17 mouse cellular contexts compared by ENCODE assay signal in genomic region chr11:120693461-120693860, GRCm38 (mm10). TPM values are rescaled to one million over a fixed set of nuclear protein-coding genes. Genes with fewer than 3 reads are reported as not detected.
A peak's percentile ranks its signal among the peaks of the same experiment; 100 is the strongest.
DNase-seq lines count a peak whose midpoint lies in the region; ATAC-seq and TF ChIP-seq lines count a peak whose summit lies in the region.
"Had no signal": no experiment of that assay in that cellular context is flagged by ENCODE, and none has a peak within 500 bp of the region (broad histone marks: within the 10 kb centered on the region; RNA-seq: fewer than 3 reads in every experiment).

No protein-coding gene starts in this region.

- no peak for ATAC-seq in kidney, embryonic 16.5 days (ENCODE audit: low FRiP score, low TSS enrichment)
- ATAC-seq in kidney, postnatal 0 days (replicated peaks; ENCODE audit: low FRiP score, low read depth), result no peak
- ATAC-seq in liver, embryonic 12.5 days, result no peak
- ATAC-seq: activated CD4-positive, CD25-positive, alpha-beta regulatory T cell, adult 4 months; forebrain, embryonic 14.5 days; Patski had no signal

- H3K9ac ChIP-seq in kidney, embryonic 16.5 days (replicated peaks; ENCODE audit: low read length), result no peak overlapping the region
- H3K9ac ChIP-seq in kidney, postnatal 0 days (ENCODE audit: low read depth, low read length), result no peak overlapping the region
- H3K9ac ChIP-seq in liver, adult 2 months (ENCODE audit: low read depth, low read length), result no peak overlapping the region
- no peak overlapping the region for H3K9ac ChIP-seq in liver, embryonic 12.5 days
- H3K9ac ChIP-seq: heart, embryonic 13.5 days; hindbrain, embryonic 13.5 days had no signal

- H3K79me2 ChIP-seq in liver, adult 2 months (ENCODE audit: control insufficient read depth, insufficient read depth, low read length), result peaks cover 16% of the 10 kb centered on the region; the same call in 1 of the 2 replicates

- no peak for TF ChIP-seq CTCF in kidney, postnatal 0 days (IDR thresholded peaks at IDR 0.05; ENCODE audit: low read depth)
- no peak for TF ChIP-seq CTCF in liver, adult 2 months (IDR thresholded peaks at IDR 0.05; ENCODE audit: low read depth, low read length)

- no peak overlapping the region for H3K4me2 ChIP-seq in kidney, embryonic 16.5 days (replicated peaks; ENCODE audit: low read depth, low read length)
- no peak overlapping the region for H3K4me2 ChIP-seq in kidney, postnatal 0 days (ENCODE audit: low read length)
- no peak overlapping the region for H3K4me2 ChIP-seq in liver, embryonic 12.5 days
- H3K4me2 ChIP-seq: heart, embryonic 13.5 days; hindbrain, embryonic 13.5 days had no signal

- TF ChIP-seq POLR2A in liver, adult 2 months (IDR thresholded peaks at IDR 0.05; ENCODE audit: extremely low read depth, insufficient read depth, low read length), result no peak

- WGBS in kidney, embryonic 16.5 days, result 74% methylated on average over 3 of the region's 3 CpGs
- 79% methylated on average over 3 of the region's 3 CpGs for WGBS in kidney, postnatal 0 days
- WGBS in liver, adult 2 months, result 64% methylated on average over 3 of the region's 3 CpGs
- WGBS in liver, embryonic 12.5 days (ENCODE audit: insufficient replicate concordance), result 79% methylated on average over 3 of the region's 3 CpGs

- H3K27me3 ChIP-seq in kidney, embryonic 16.5 days (ENCODE audit: insufficient read depth, low read length), result no peaks in the 10 kb centered on the region
- H3K27me3 ChIP-seq in kidney, postnatal 0 days (ENCODE audit: insufficient read depth, low read length), result no peaks in the 10 kb centered on the region
- H3K27me3 ChIP-seq in liver, adult 2 months (ENCODE audit: control insufficient read depth, insufficient read depth, low read length), result no peaks in the 10 kb centered on the region
- no peaks in the 10 kb centered on the region for H3K27me3 ChIP-seq in liver, embryonic 12.5 days (replicated peaks)
- H3K27me3 ChIP-seq: CH12.LX; heart, embryonic 13.5 days; hindbrain, embryonic 13.5 days; Patski had no signal

- H3K27ac ChIP-seq in kidney, embryonic 16.5 days (ENCODE audit: low read length), result no peak overlapping the region
- peak overlapping the region; percentile 14; the same call in 1 of the 2 replicates for H3K27ac ChIP-seq in kidney, postnatal 0 days
- H3K27ac ChIP-seq in liver, adult 2 months (replicated peaks; ENCODE audit: insufficient read depth, low read depth, low read length), result peak overlapping the region; percentile 68
- H3K27ac ChIP-seq in liver, embryonic 12.5 days, result no peak overlapping the region
- H3K27ac ChIP-seq: embryonic facial prominence, embryonic 10.5 days; heart, embryonic 13.5 days; hindbrain, embryonic 13.5 days had no signal

- peaks cover 32% of the 10 kb centered on the region for H3K4me1 ChIP-seq in kidney, embryonic 16.5 days (ENCODE audit: insufficient read depth, low read length)
- peaks cover 13% of the 10 kb centered on the region for H3K4me1 ChIP-seq in kidney, postnatal 0 days (replicated peaks; ENCODE audit: insufficient read depth, low read length)
- peaks cover 38% of the 10 kb centered on the region for H3K4me1 ChIP-seq in liver, adult 2 months (ENCODE audit: control insufficient read depth, insufficient read depth, low read length)
- no peaks in the 10 kb centered on the region for H3K4me1 ChIP-seq in liver, embryonic 12.5 days

- H3K9me3 ChIP-seq in kidney, embryonic 16.5 days (ENCODE audit: low read length), result no peaks in the 10 kb centered on the region
- H3K9me3 ChIP-seq in kidney, postnatal 0 days (replicated peaks; ENCODE audit: low read length), result no peaks in the 10 kb centered on the region
- no peaks in the 10 kb centered on the region; the same call in 1 of the 2 replicates for H3K9me3 ChIP-seq in liver, embryonic 12.5 days (replicated peaks)
- H3K9me3 ChIP-seq: heart, embryonic 13.5 days; hindbrain, embryonic 13.5 days had no signal

- no peak overlapping the region for H3K4me3 ChIP-seq in kidney, embryonic 16.5 days (ENCODE audit: low read length)
- no peak overlapping the region for H3K4me3 ChIP-seq in kidney, postnatal 0 days (replicated peaks; ENCODE audit: low read depth, low read length)
- H3K4me3 ChIP-seq in liver, adult 2 months (ENCODE audit: insufficient read depth, low read depth, low read length), result no peak overlapping the region
- no peak overlapping the region for H3K4me3 ChIP-seq in liver, embryonic 12.5 days
- H3K4me3 ChIP-seq: embryonic facial prominence, embryonic 10.5 days; heart, embryonic 13.5 days; hindbrain, embryonic 13.5 days had no signal

- DNase-seq in kidney, adult 11 months, result peak; percentile 36
- DNase-seq in kidney, postnatal 0 days (ENCODE audit: low spot score), result no peak
- no peak for DNase-seq in kidney, adult 18-20 months
- DNase-seq in liver, adult 2 months (ENCODE audit: extremely low read depth, low read depth, low spot score), result no peak
- DNase-seq: cerebellum, adult 2 months; gastrocnemius, postnatal 36 days; heart, adult 11 months had no signal

- peaks cover 28% of the 10 kb centered on the region for H3K36me3 ChIP-seq in kidney, embryonic 16.5 days (ENCODE audit: insufficient read depth, low read length)
- peaks cover 26% of the 10 kb centered on the region for H3K36me3 ChIP-seq in kidney, postnatal 0 days (ENCODE audit: insufficient read depth, low read length)
- peaks cover 9% of the 10 kb centered on the region; the same call in 1 of the 2 replicates for H3K36me3 ChIP-seq in liver, adult 2 months (ENCODE audit: control insufficient read depth, insufficient read depth, low read length)
- peaks cover 73% of the 10 kb centered on the region for H3K36me3 ChIP-seq in liver, embryonic 12.5 days

RNA-seq across cellular contexts. Expression of gene Cenpx, which starts 20.1 kb away (rescaled TPM):
- 151 TPM in 2 replicates for polyA plus RNA-seq in kidney, embryonic 16.5 days (2015; fragmentation: Nextera tagmentation; extraction: Ambion mirVana)
- 160 and 174 TPM in 2 replicates for polyA plus RNA-seq in kidney, postnatal 0 days (2015; fragmentation: Nextera tagmentation; extraction: Ambion mirVana)
- total RNA-seq in liver, adult 2 months (2014; rRNA removed), result 20.3 and 20.5 TPM in 2 replicates
- polyA plus RNA-seq in liver, adult 2 months (2012; rRNA removed), result 63.4 and 74.6 TPM in 2 replicates
- polyA plus RNA-seq in liver, embryonic 12.5 days (2016; fragmentation: Nextera tagmentation; extraction: Ambion mirVana), result 130 and 137 TPM in 2 replicates

RNA-seq across cellular contexts. Expression of gene Lrrc45, which starts 20.3 kb away (rescaled TPM):
- 69.2 and 71.3 TPM in 2 replicates for polyA plus RNA-seq in kidney, embryonic 16.5 days (2015; fragmentation: Nextera tagmentation; extraction: Ambion mirVana)
- polyA plus RNA-seq in kidney, postnatal 0 days (2015; fragmentation: Nextera tagmentation; extraction: Ambion mirVana), result 31.3 and 33.5 TPM in 2 replicates
- 4.4 and 5.1 TPM in 2 replicates for total RNA-seq in liver, adult 2 months (2014; rRNA removed)
- 7.4 and 9.8 TPM in 2 replicates for polyA plus RNA-seq in liver, adult 2 months (2012; rRNA removed)
- polyA plus RNA-seq in liver, embryonic 12.5 days (2016; fragmentation: Nextera tagmentation; extraction: Ambion mirVana), result 23.3 and 23.6 TPM in 2 replicates

RNA-seq across cellular contexts. Expression of gene Aspscr1, which starts 20.7 kb away (rescaled TPM):
- polyA plus RNA-seq in kidney, embryonic 16.5 days (2015; fragmentation: Nextera tagmentation; extraction: Ambion mirVana), result 146 TPM in 2 replicates
- polyA plus RNA-seq in kidney, postnatal 0 days (2015; fragmentation: Nextera tagmentation; extraction: Ambion mirVana), result 122 TPM in 2 replicates
- 49.3 and 56.6 TPM in 2 replicates for total RNA-seq in liver, adult 2 months (2014; rRNA removed)
- 131 and 142 TPM in 2 replicates for polyA plus RNA-seq in liver, adult 2 months (2012; rRNA removed)
- 65.1 and 65.2 TPM in 2 replicates for polyA plus RNA-seq in liver, embryonic 12.5 days (2016; fragmentation: Nextera tagmentation; extraction: Ambion mirVana)

RNA-seq across cellular contexts. Expression of gene Rac3, which starts 27.8 kb away (rescaled TPM):
- polyA plus RNA-seq in kidney, embryonic 16.5 days (2015; fragmentation: Nextera tagmentation; extraction: Ambion mirVana), result 32.5 and 38.7 TPM in 2 replicates
- polyA plus RNA-seq in kidney, postnatal 0 days (2015; fragmentation: Nextera tagmentation; extraction: Ambion mirVana), result 23.4 and 23.7 TPM in 2 replicates
- total RNA-seq in liver, adult 2 months (2014; rRNA removed), result 0.20 and 0.55 TPM in 2 replicates
- 0.72 and 1.1 TPM in 2 replicates for polyA plus RNA-seq in liver, adult 2 months (2012; rRNA removed)
- 2.8 and 3.1 TPM in 2 replicates for polyA plus RNA-seq in liver, embryonic 12.5 days (2016; fragmentation: Nextera tagmentation; extraction: Ambion mirVana)
- total RNA-seq: hematopoietic stem cell, adult 5-6 weeks had no signal
- polyA plus RNA-seq: activated CD4-positive, CD25-positive, alpha-beta regulatory T cell, adult 4 months had no signal

RNA-seq across cellular contexts. Expression of gene Notum, which starts 32.5 kb away (rescaled TPM):
- polyA plus RNA-seq in kidney, embryonic 16.5 days (2015; fragmentation: Nextera tagmentation; extraction: Ambion mirVana), result 4.8 and 5.9 TPM in 2 replicates
- 5.3 and 7.4 TPM in 2 replicates for polyA plus RNA-seq in kidney, postnatal 0 days (2015; fragmentation: Nextera tagmentation; extraction: Ambion mirVana)
- 29.8 and 34.9 TPM in 2 replicates for total RNA-seq in liver, adult 2 months (2014; rRNA removed)
- polyA plus RNA-seq in liver, adult 2 months (2012; rRNA removed), result 56.0 and 61.6 TPM in 2 replicates
- polyA plus RNA-seq in liver, embryonic 12.5 days (2016; fragmentation: Nextera tagmentation; extraction: Ambion mirVana), result 0.31 and 0.38 TPM in 2 replicates
- total RNA-seq: CH12.LX; gastrocnemius, postnatal 36 days; hematopoietic stem cell, adult 5-6 weeks had no signal
- polyA plus RNA-seq: activated CD4-positive, CD25-positive, alpha-beta regulatory T cell, adult 4 months had no signal

Comparison
In these comparisons a context has a peak if more than half of its experiments do, and no peak if none do; other contexts are left out.
1. H3K27ac ChIP-seq: peak in kidney, postnatal 0 days (single experiment) and liver, adult 2 months (single experiment); none in kidney, embryonic 16.5 days (single experiment) and liver, embryonic 12.5 days (single experiment).